ENCODE assay signal across 8 mouse cellular contexts in genomic region chr2:118659077-118659476, GRCm38 (mm10). TPM values are rescaled to one million over a fixed set of nuclear protein-coding genes. Genes with fewer than 3 reads are reported as not detected.
DNase-seq lines count a peak whose midpoint lies in the region; ATAC-seq and TF ChIP-seq lines count a peak whose summit lies in the region.

No protein-coding gene starts in this region.

- no peaks in the 10 kb centered on the region for H3K9me3 ChIP-seq in MEL (replicated peaks; ENCODE audit: insufficient read depth, low read length)
- no peaks in the 10 kb centered on the region for H3K9me3 ChIP-seq in intestine, embryonic 15.5 days
- H3K9me3 ChIP-seq in megakaryocyte, embryonic 14.5 days: no peaks in the 10 kb centered on the region
- no peaks in the 10 kb centered on the region for H3K9me3 ChIP-seq in forebrain, embryonic 14.5 days (replicated peaks; ENCODE audit: control insufficient read depth, low read length)

- H3K9ac ChIP-seq in MEL (ENCODE audit: control insufficient read depth, low read depth, low read length, poor library complexity, severe bottlenecking): peak overlapping the region; percentile 72
- no peak overlapping the region for H3K9ac ChIP-seq in intestine, embryonic 15.5 days
- no peak overlapping the region for H3K9ac ChIP-seq in forebrain, embryonic 14.5 days (ENCODE audit: low read length)

- intact Hi-C loops in left cerebral cortex, adult 2 months (cut with DNase I): no loop called here

- peak; percentile 40 for DNase-seq in left cerebral cortex, adult 2 months (ENCODE audit: extremely low spot score in 1 of 2, low spot score in 2 of 2)
- DNase-seq in left cerebral cortex, adult 11 months (ENCODE audit: low spot score): no peak
- DNase-seq in MEL (ENCODE audit: low read depth, low spot score): peak; percentile 98
- no peak for DNase-seq in thymus, postnatal 36 days
- no peak for DNase-seq in forebrain, embryonic 14.5 days (ENCODE audit: low spot score)

- peak; percentile 62 for ATAC-seq in common myeloid progenitor, adult 5-6 weeks (replicated peaks; ENCODE audit: low read depth, poor library complexity, severe bottlenecking)
- ATAC-seq in intestine, embryonic 15.5 days: peak; percentile 24; the same call in 1 of the 2 replicates
- ATAC-seq in forebrain, embryonic 14.5 days: no peak

- peaks cover 0 to 31% of the 10 kb centered on the region in 2 experiments; a peak in 2 of 4 replicates for H3K36me3 ChIP-seq in MEL (ENCODE audit: control insufficient read depth in 1 of 2, insufficient read depth in 2 of 2, low read length in 2 of 2)
- no peaks in the 10 kb centered on the region for H3K36me3 ChIP-seq in intestine, embryonic 15.5 days
- no peaks in the 10 kb centered on the region for H3K36me3 ChIP-seq in megakaryocyte, embryonic 14.5 days (replicated peaks; ENCODE audit: low read length)
- no peaks in the 10 kb centered on the region for H3K36me3 ChIP-seq in forebrain, embryonic 14.5 days (ENCODE audit: control insufficient read depth, insufficient read depth, low read length)

- TF ChIP-seq EP300 in MEL (IDR thresholded peaks at IDR 0.05; ENCODE audit: low read depth in 1 of 2, low read length in 2 of 2): peak; percentile 88 to 89

- H3K27ac ChIP-seq in left cerebral cortex, adult 2 months: peak overlapping the region; percentile 45; the same call in 1 of the 2 replicates
- peak overlapping the region; percentile 99 for H3K27ac ChIP-seq in MEL (ENCODE audit: control insufficient read depth, low read depth, low read length)
- H3K27ac ChIP-seq in intestine, embryonic 15.5 days: peak overlapping the region; percentile 33
- H3K27ac ChIP-seq in forebrain, embryonic 14.5 days (ENCODE audit: low read depth, low read length): no peak overlapping the region

- peak in 1 of 2 experiments; percentile 86; a peak in 3 of 4 replicates for TF ChIP-seq POLR2A in MEL (IDR thresholded peaks at IDR 0.05; ENCODE audit: control insufficient read depth in 1 of 2, insufficient read depth in 1 of 2, low read depth in 1 of 2, low read length in 2 of 2, poor library complexity in 1 of 2)

- no peak for TF ChIP-seq RAD21 in MEL (IDR thresholded peaks at IDR 0.05; ENCODE audit: low read depth, low read length)

- TF ChIP-seq CTCF in left cerebral cortex, adult 2 months (IDR thresholded peaks at IDR 0.05): no peak
- TF ChIP-seq CTCF in MEL (IDR thresholded peaks at IDR 0.05 in 2 of 3, conservative IDR thresholded peaks at IDR 0.05 in 1 of 3; ENCODE audit: control insufficient read depth in 1 of 3, insufficient read depth in 1 of 3, low read depth in 2 of 3, low read length in 3 of 3, poor library complexity in 1 of 3, severe bottlenecking in 1 of 3): no peak

- no peaks in the 10 kb centered on the region for H3K27me3 ChIP-seq in MEL (ENCODE audit: control insufficient read depth in 1 of 2, insufficient read depth in 2 of 2, low read length in 2 of 2)
- H3K27me3 ChIP-seq in intestine, embryonic 15.5 days (replicated peaks): peaks cover 8% of the 10 kb centered on the region; the same call in 1 of the 2 replicates
- peaks cover 4% of the 10 kb centered on the region for H3K27me3 ChIP-seq in megakaryocyte, embryonic 14.5 days (replicated peaks)
- 0 out of 2 replicates have a peak, but pooled peaks cover 3% of the 10 kb centered on the region for H3K27me3 ChIP-seq in forebrain, embryonic 14.5 days (replicated peaks; ENCODE audit: control insufficient read depth, insufficient read depth, low read length)

- H3K4me2 ChIP-seq in intestine, embryonic 15.5 days (replicated peaks): no peak overlapping the region
- no peak overlapping the region for H3K4me2 ChIP-seq in forebrain, embryonic 14.5 days (ENCODE audit: low read length)

- H3K79me2 ChIP-seq in MEL (ENCODE audit: control insufficient read depth, insufficient read depth, low read length, poor library complexity): peaks cover 8% of the 10 kb centered on the region

- 76% methylated on average over 1 of the region's 1 CpGs for WGBS in intestine, embryonic 15.5 days
- WGBS in forebrain, embryonic 14.5 days: 77% methylated on average over 1 of the region's 1 CpGs

- peaks cover 19 to 42% of the 10 kb centered on the region in 2 experiments for H3K4me1 ChIP-seq in MEL (ENCODE audit: control insufficient read depth in 1 of 2, insufficient read depth in 2 of 2, low read length in 2 of 2)
- H3K4me1 ChIP-seq in intestine, embryonic 15.5 days (replicated peaks): peaks cover 51% of the 10 kb centered on the region
- peaks cover 90% of the 10 kb centered on the region for H3K4me1 ChIP-seq in megakaryocyte, embryonic 14.5 days
- peaks cover 18% of the 10 kb centered on the region for H3K4me1 ChIP-seq in forebrain, embryonic 14.5 days (ENCODE audit: control insufficient read depth, insufficient read depth, low read length)

- no peak overlapping the region for H3K4me3 ChIP-seq in left cerebral cortex, adult 2 months
- H3K4me3 ChIP-seq in MEL (ENCODE audit: control insufficient read depth in 1 of 2, insufficient read depth in 1 of 2, low read depth in 2 of 2, low read length in 2 of 2): peak overlapping the region; percentile 52 to 54
- no peak overlapping the region for H3K4me3 ChIP-seq in intestine, embryonic 15.5 days (replicated peaks)
- H3K4me3 ChIP-seq in megakaryocyte, embryonic 14.5 days (replicated peaks): peak overlapping the region; percentile 92
- no peak overlapping the region for H3K4me3 ChIP-seq in forebrain, embryonic 14.5 days (ENCODE audit: low read depth, low read length)

TF ChIP-seq in MEL, 35 proteins besides CTCF, POLR2A, EP300 and RAD21 (continues in another document):
- TF ChIP-seq TAL1 (IDR thresholded peaks at IDR 0.05; ENCODE audit: low read length): no peak
- no peak for TF ChIP-seq E2F4 (IDR thresholded peaks at IDR 0.05; ENCODE audit: borderline replicate concordance, low read depth, low read length)
- TF ChIP-seq MYB (IDR thresholded peaks at IDR 0.05; ENCODE audit: low read depth, low read length): peak; percentile 89
- TF ChIP-seq MYC (IDR thresholded peaks at IDR 0.05; ENCODE audit: low read depth, low read length): no peak
- TF ChIP-seq KAT2A (conservative IDR thresholded peaks at IDR 0.05; ENCODE audit: low read depth, low read length): no peak
- TF ChIP-seq TBP (IDR thresholded peaks at IDR 0.05; ENCODE audit: low read depth, low read length): peak; percentile 94
- peak; percentile 15; the same call in 1 of the 2 replicates for TF ChIP-seq CHD2 (IDR thresholded peaks at IDR 0.05; ENCODE audit: low read length)
- no peak for TF ChIP-seq MXI1 (IDR thresholded peaks at IDR 0.05; ENCODE audit: low read depth, low read length)
- TF ChIP-seq MAFK (IDR thresholded peaks at IDR 0.05; ENCODE audit: borderline replicate concordance, low read depth, low read length): peak; percentile 99
- peak; percentile 85; the same call in 1 of the 2 replicates for TF ChIP-seq CHD1 (IDR thresholded peaks at IDR 0.05; ENCODE audit: low read depth, low read length)
- peak; percentile 71 for TF ChIP-seq RCOR1 (IDR thresholded peaks at IDR 0.05; ENCODE audit: low read depth, low read length)
- no peak for TF ChIP-seq ZKSCAN1 (IDR thresholded peaks at IDR 0.05; ENCODE audit: low read depth, low read length)
- TF ChIP-seq ZMIZ1 (IDR thresholded peaks at IDR 0.05; ENCODE audit: low read depth, low read length): peak; percentile 73
- TF ChIP-seq ZC3H11A (IDR thresholded peaks at IDR 0.05; ENCODE audit: low read depth, low read length): no peak
- TF ChIP-seq MAX (IDR thresholded peaks at IDR 0.05; ENCODE audit: low read length): no peak; the same call in 1 of the 2 replicates
- TF ChIP-seq NELFE (IDR thresholded peaks at IDR 0.05; ENCODE audit: low read depth, low read length): peak; percentile 79
- TF ChIP-seq TCF12 (IDR thresholded peaks at IDR 0.05; ENCODE audit: low read depth, low read length): peak; percentile 75
- peak; percentile 87 for TF ChIP-seq MAZ (IDR thresholded peaks at IDR 0.05; ENCODE audit: low read depth, low read length)
- TF ChIP-seq NRF1 (IDR thresholded peaks at IDR 0.05; ENCODE audit: insufficient read depth, low read depth, low read length, poor library complexity, severe bottlenecking): no peak
- TF ChIP-seq SMC3 (IDR thresholded peaks at IDR 0.05; ENCODE audit: low read depth, low read length): no peak
- TF ChIP-seq POLR2AphosphoS2 (IDR thresholded peaks at IDR 0.05; ENCODE audit: low read length): peak; percentile 87
- 0 out of 2 replicates have a peak, but pooled peaks have one; percentile 16 for TF ChIP-seq USF1 (IDR thresholded peaks at IDR 0.05; ENCODE audit: low read depth, low read length)
- peak; percentile 55; the same call in 1 of the 2 replicates for TF ChIP-seq GATA1 (IDR thresholded peaks at IDR 0.05; ENCODE audit: low read depth, low read length)
- peak; percentile 53; the same call in 1 of the 2 replicates for TF ChIP-seq ELF1 (IDR thresholded peaks at IDR 0.05; ENCODE audit: low read depth, low read length)
- peak; percentile 98 for TF ChIP-seq GABPA (IDR thresholded peaks at IDR 0.05; ENCODE audit: low read depth, low read length)
- 0 out of 2 replicates have a peak, but pooled peaks have one; percentile 61 for TF ChIP-seq HCFC1 (IDR thresholded peaks at IDR 0.05; ENCODE audit: low read depth, low read length)

RNA-seq across cellular contexts. Expression of gene Pak6, which starts 4.0 kb away (rescaled TPM):
- 100 to 1,000 TPM in 1 of 2 experiments, 10 to 100 TPM in 1; 96.4 to 102 TPM for total RNA-seq in left cerebral cortex, adult 2 months (2021)
- total RNA-seq in MEL (2012; rRNA removed): 14.2 and 25.4 TPM in 2 replicates
- polyA plus RNA-seq in MEL (2012; ENCODE audit: insufficient read depth in 1 of 2, insufficient read length in 2 of 2, low read depth in 1 of 2, low replicate concordance in 2 of 2, missing spikeins in 1 of 2): 10 to 100 TPM in 1 of 2 experiments, not detected in 1; 25.9 TPM
- 1.1 and 1.7 TPM in 2 replicates for total RNA-seq in common myeloid progenitor, adult 5-6 weeks (2017)
- polyA plus RNA-seq in intestine, embryonic 15.5 days (2015; fragmentation: Nextera tagmentation; extraction: Ambion mirVana): 1.8 and 1.9 TPM in 2 replicates
- polyA plus RNA-seq in megakaryocyte, embryonic 14.5 days (2012; ENCODE audit: insufficient read depth, low replicate concordance): 7.2 and 8.5 TPM in 2 replicates
- 14.0 and 18.7 TPM in 2 replicates for polyA plus RNA-seq in forebrain, embryonic 14.5 days (2014; fragmentation: Nextera tagmentation; extraction: Ambion mirVana)

RNA-seq across cellular contexts. Expression of gene Ankrd63, which starts 44.7 kb away (rescaled TPM):
- 10 to 100 TPM; 22.3 to 28.5 TPM for total RNA-seq in left cerebral cortex, adult 2 months (2021)
- 0.08 and 0.10 TPM in 2 replicates for total RNA-seq in MEL (2012; rRNA removed)
- under 1 TPM in 1 of 2 experiments, not detected in 1; 0.53 TPM for polyA plus RNA-seq in MEL (2012; ENCODE audit: insufficient read depth in 1 of 2, insufficient read length in 2 of 2, low read depth in 1 of 2, low replicate concordance in 2 of 2, missing spikeins in 1 of 2)
- 0.09 and 0.19 TPM in 2 replicates for total RNA-seq in common myeloid progenitor, adult 5-6 weeks (2017)
- 0.30 TPM in 2 replicates for polyA plus RNA-seq in intestine, embryonic 15.5 days (2015; fragmentation: Nextera tagmentation; extraction: Ambion mirVana)
- polyA plus RNA-seq in megakaryocyte, embryonic 14.5 days (2012; ENCODE audit: insufficient read depth, low replicate concordance): 0.30 and 0.55 TPM in 2 replicates
- 0.28 and 0.41 TPM in 2 replicates for polyA plus RNA-seq in forebrain, embryonic 14.5 days (2014; fragmentation: Nextera tagmentation; extraction: Ambion mirVana)

Comparison
In these comparisons a context has a peak if more than half of its experiments do, and no peak if none do; other contexts are left out.
1. DNase-seq: peak in left cerebral cortex, adult 2 months (2 of 2) and MEL (single experiment); none in left cerebral cortex, adult 11 months (single experiment), thymus, postnatal 36 days (0 of 2) and forebrain, embryonic 14.5 days (single experiment).
2. H3K4me3 ChIP-seq: peak in MEL (2 of 2) and megakaryocyte, embryonic 14.5 days (single experiment); none in left cerebral cortex, adult 2 months (single experiment), intestine, embryonic 15.5 days (single experiment) and forebrain, embryonic 14.5 days (single experiment).